Mouse (Mus musculus) ES-E14 (cell line): ENCODE results near the gene Cnpy3.

Experiments
- CHD2 ChIP-seq: IDR thresholded peaks from 2 replicates; pipeline ENCODE4 v1.6.1; 2014; ENCODE audit warnings: mild to moderate bottlenecking, low read depth, low read length, inconsistent platforms
- MAFK ChIP-seq: IDR thresholded peaks from 2 replicates; pipeline ENCODE4 v1.6.1; 2014; ENCODE audit warnings: mild to moderate bottlenecking, low read depth, low read length, inconsistent platforms; ENCODE audit not compliant: insufficient read depth

- no peak for TF ChIP-seq CHD2
- no peak for TF ChIP-seq MAFK
Measured at GRCm38 (mm10) chr17:46771025-46771424, 19.0 kb upstream of the Cnpy3 start.
